Mouse (Mus musculus): ENCODE measurements around the gene Fam124b.

Fam124b gene

DNA sequence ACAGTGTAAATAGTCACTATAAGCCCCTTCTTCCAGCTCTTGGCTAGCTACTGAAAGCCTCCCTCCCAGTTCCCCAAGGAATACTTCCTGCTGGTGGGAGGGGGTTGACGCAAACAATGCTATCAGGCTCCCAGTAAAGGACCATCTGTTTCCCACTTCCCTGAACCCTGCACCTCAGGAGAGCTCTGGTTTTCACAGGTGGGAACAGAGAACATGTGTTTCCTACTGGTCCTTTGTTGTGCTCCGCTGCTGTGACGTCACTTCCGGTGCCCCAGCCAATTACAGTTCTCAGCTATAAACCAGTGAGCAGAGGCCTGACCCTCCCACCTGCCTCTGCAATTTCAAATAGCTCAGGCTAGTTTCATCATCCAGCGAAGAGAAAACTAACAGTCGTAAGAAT lies at the start of gene Fam124b:
Fam124b (minus strand) TSS at position 206 of the 400 bp plus-strand sequence.
- no peak for DNase-seq (ENCODE audit: low spot score in 2 of 2)

DNA sequence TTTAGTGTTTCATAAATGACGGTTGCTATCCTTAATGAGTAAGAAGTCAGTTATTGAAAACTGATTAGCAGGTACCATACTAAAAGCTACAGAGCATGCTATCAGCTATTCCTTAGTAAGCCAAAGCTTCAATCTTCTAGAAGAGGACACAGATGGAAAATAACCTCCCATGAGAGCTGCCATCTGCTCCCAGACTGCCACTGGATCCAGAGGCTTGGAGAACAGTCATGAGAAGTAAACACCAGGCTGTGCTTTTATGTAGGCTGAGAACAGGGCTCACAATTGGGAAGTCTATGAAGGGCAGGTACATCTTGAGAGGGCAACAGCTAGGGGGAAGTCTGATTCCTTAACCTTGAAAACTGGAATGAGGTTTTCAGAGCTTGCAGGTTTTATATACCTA lies 42.2 kb upstream of the Fam124b start:
- DNase-seq (ENCODE audit: low spot score in 2 of 2), result no peak

DNA sequence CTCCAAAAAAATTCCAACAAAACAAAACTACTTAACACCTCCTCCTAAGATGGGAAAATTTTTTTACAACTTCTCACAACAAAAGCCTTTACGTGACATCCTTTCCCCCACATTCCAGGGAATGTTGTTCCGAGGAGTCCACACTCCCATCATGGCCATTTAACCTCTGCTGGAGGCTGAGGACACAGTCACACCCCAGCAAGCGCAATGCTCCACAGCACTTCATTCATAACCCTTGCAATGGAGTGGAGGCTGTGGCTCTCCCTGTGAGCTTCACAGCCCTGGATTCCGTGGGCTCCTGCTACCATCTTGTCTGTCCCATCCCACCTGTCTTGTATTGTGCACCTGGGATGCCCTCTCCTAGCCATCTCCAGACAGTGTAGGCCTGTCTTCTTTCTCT lies 40.4 kb upstream of the Fam124b start:
- DNase-seq (ENCODE audit: low spot score in 2 of 2), result no peak

GRCm38 (mm10) chr1:80253309-80253708 lies 35.0 kb upstream of the Fam124b start:
- no peak for DNase-seq (ENCODE audit: low spot score in 2 of 2)

DNA sequence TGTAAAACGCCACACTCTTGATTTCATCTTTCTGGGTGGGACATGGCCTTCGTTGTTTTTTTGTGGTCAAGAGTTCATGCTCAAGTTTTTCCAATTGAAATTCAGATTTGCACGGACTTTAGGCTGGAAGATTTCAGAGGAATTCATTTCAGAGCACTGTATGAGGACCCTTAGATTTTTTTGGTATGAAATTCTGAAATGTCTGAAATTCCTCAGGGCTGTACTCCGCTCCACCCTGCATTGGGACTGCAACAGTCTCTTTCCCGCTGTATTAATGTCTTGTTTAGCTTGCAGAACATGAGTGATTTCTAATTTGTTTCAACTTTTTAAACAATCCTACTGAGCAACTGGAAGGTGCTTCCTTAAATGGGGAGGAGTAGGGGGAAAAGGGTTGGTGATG lies 32.0 kb upstream of the Fam124b start:
- no peak for DNase-seq (ENCODE audit: low spot score in 2 of 2)

DNA sequence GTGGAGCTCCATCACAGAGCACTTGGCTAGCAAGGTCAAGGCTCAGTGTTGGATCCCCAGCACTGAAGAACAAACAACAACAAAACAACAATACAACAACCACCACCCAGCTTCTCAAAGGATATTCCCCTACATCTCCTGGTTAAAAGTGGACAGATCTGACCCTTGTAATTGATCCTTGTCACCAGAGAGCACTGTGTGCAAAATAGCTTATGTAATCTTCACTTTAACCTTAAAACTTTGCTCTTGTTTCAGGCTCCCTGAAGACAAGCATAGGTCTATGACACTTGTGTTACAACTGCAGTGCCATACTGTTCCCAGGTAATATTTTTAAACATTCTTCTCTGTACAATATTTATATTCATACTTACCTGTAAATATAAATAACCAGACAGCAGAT lies 28.9 kb upstream of the Fam124b start:
- no peak for DNase-seq (ENCODE audit: low spot score in 2 of 2)

DNA sequence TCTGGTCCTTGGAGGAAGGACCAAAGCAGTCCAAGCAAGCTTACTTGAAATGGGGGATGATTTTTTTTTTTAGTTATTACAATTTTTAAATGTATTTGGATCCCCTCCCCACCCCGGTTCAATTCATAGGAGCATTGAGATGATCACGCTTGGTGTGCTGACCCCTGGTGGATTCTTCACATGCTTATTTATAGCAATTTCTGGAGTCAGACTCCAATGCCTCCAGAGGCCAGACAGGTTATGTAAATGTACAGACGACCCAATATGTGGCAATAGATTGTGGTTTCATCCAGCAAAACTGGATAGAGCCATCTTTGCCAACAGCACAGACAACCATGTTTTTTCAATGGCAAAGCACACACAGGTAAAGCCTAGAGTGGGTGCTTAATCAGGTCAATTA lies 25.9 kb upstream of the Fam124b start:
- DNase-seq (ENCODE audit: low spot score in 2 of 2), result no peak

GRCm38 (mm10) chr1:80241579-80241978 lies 23.3 kb upstream of the Fam124b start:
- no peak for DNase-seq (ENCODE audit: low spot score in 2 of 2)

GRCm38 (mm10) chr1:80240017-80240660 lies 21.9 kb upstream of the Fam124b start:
- no peak for DNase-seq (ENCODE audit: low spot score in 2 of 2)

- no peak for DNase-seq (ENCODE audit: low spot score in 2 of 2)
These were observed 21.2 kb upstream of the Fam124b start for GRCm38 (mm10) chr1:80239481-80239880.

DNA sequence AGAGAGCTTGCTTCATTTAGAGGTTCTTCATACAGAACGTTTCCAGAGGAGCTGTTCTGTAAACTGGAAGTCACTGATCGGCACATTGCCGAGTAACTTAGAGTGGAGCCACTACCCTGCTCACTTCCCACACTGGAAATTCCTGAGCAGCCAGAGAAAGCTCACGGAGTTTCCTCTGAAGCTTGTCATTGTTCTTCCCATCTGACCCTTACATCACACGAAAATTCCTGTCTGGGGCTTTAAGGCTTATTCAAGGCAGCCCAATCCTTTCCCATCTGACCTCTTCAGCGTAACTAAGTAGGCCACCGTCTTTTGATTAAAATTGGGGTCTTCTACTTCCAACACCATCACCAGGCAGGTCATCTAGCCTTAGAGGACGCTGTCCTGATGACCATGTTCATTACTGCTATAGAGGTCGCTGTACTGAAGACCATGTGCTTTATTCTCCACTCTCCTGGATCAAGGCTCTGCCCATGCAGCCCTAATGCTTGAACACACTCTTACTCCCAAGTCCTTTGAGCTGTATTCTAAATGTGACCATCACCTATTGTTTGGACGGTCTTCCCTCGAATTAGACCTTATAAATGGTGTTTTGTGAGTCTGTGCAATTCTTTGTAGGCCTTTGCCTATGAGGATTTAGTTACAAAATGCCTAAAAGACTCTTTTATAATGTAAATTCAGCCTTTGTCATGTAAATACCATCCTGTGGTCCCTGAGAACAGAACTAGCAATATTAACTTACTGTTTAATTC lies 18.9 kb upstream of the Fam124b start:
- DNase-seq (ENCODE audit: low spot score in 2 of 2), result no peak

DNA sequence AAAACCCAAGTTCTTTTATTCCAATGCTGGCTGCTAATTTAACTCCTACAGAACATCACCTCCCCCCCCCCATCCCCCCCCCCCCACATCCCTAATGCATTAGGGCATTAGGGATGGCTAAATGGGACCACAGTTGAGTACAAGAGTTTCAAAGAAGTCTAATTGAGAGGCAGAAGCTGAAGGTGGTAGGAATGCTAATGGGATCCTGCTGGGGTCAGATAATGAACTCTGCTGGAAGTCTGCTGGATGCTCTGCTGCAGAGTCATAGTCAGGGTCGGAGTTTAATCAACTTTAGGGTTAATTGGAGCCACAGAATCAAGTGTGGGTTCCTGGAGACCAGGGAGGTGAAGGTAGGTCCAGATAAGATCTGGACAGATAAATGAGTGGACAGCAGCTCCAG lies 17.9 kb upstream of the Fam124b start:
- DNase-seq (ENCODE audit: low spot score in 2 of 2), result no peak

GRCm38 (mm10) chr1:80230612-80231011 lies 12.3 kb upstream of the Fam124b start:
- DNase-seq (ENCODE audit: low spot score in 2 of 2), result no peak

GRCm38 (mm10) chr1:80224839-80225412 lies 6.7 kb upstream of the Fam124b start:
- no peak for DNase-seq (ENCODE audit: low spot score in 2 of 2)

- no peak for DNase-seq (ENCODE audit: low spot score in 2 of 2)
These were observed 2.9 kb upstream of the Fam124b start for GRCm38 (mm10) chr1:80221151-80221550.

- no peak for DNase-seq (ENCODE audit: low spot score in 2 of 2)
These were observed 4.4 kb downstream of the Fam124b start for GRCm38 (mm10) chr1:80213826-80214225.

- DNase-seq (ENCODE audit: low spot score in 2 of 2), result no peak
These were observed 5.1 kb downstream of the Fam124b start for GRCm38 (mm10) chr1:80213146-80213545.

DNA sequence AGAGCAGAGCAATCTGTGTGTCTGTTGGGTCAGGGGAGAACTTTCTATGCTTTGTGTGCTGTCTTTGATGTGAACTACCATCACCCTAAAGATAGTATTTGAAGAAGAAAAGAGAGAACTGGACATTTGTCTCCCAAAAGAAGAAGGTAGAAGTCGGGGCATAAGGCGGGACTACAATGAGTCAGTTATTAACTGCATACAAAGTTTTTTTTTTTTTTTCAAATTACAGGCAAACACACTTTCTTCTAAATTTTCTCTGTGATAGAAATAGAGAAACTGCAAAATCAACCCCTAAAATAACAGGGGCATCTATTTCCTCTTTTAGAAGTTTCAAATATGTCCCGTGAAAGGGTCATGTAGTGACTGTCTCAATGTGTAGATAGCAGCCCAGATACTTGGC lies 16.0 kb downstream of the Fam124b start:
- no peak for DNase-seq (ENCODE audit: low spot score in 2 of 2)

DNA sequence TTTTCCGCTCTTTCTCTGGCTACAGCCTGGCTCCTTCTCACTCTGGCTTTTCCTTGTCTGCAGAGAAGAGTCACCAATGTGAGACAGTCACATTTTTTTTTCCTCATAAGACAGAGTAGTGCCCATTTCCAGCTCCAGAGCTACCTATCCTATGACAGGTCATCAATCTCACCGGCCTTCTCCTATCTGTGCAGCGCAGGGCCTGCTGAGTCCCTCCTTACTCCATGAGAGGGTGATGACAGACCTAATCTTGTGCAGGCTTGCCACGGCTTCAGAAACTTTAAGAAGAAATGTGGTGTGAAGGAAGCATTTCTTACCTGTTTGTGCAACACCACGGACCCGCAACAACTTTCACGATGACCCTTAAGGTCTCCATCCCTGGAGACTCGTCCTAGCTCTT lies 25.4 kb downstream of the Fam124b start:
- no peak for DNase-seq (ENCODE audit: low spot score in 2 of 2)

DNA sequence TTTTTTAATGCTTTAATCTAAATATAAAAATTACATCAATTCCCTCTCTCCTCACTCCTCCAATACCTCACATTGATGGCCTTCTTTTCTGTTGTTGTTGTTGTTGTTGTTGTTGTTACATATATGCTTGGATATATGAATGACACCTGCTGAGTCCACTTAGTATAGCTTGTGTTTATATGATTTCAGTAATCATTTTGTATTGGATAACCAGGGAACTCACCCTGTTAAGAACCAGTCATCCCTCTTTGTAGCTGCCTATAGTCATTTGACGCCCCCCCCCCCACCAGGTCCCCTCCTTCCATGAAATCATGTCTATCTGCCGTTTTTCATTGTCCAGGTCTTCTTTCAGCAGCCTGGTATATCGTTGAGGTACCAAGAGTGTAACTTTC lies 36.9 kb downstream of the Fam124b start:
- DNase-seq (ENCODE audit: low spot score in 2 of 2), result no peak

- no peak for DNase-seq (ENCODE audit: low spot score in 2 of 2)
These were observed 37.4 kb downstream of the Fam124b start for GRCm38 (mm10) chr1:80180767-80181413.

DNA sequence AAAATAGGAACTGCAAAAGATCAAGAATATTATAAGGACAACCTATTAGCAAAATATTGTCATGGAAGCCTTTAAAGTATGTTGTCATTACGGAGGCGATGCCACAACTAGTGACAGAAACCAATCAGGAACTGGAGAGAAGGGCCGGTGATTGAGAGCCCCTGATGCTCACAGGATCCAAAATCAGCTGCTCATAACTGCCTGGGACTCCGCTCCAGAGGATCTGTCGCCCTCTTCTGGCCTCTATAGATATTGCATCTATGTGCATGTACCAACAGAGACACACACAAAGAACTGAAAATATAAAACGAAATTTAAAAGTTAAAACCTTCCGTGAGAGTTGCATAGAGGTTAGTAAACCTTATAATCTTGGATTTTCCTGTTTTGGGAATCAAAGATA lies 38.1 kb downstream of the Fam124b start:
- no peak for DNase-seq (ENCODE audit: low spot score in 2 of 2)
